In genomic region chr14:47621901-47622300, GRCm38 (mm10) we compare ENCODE assay signal across 21 mouse cellular contexts.
"Had no signal": no experiment of that assay in that cellular context is flagged by ENCODE, and none has a peak within 500 bp of the region (broad histone marks: within the 10 kb centered on the region; RNA-seq: fewer than 3 reads in every experiment).

No protein-coding gene starts in this region.

- H3K4me3 ChIP-seq: lung, embryonic 15.5 days; megakaryocyte, embryonic 14.5 days; midbrain, embryonic 13.5 days; myocyte; neural tube, embryonic 13.5 days; neural tube, embryonic 15.5 days; stomach, embryonic 15.5 days had no signal

- DNase-seq: liver, postnatal 0 days; lung, adult 2 months; lung, postnatal 14 days; lung, postnatal 36 days; retina, postnatal 1 day; right cerebral cortex, adult 18-20 months; thymus, adult 2 months; thymus, postnatal 25 days; thymus, postnatal 4 days had no signal

- H3K4me1 ChIP-seq: lung, embryonic 15.5 days; midbrain, embryonic 13.5 days; neural tube, embryonic 13.5 days; neural tube, embryonic 15.5 days; stomach, embryonic 15.5 days had no signal

- H3K27ac ChIP-seq: lung, embryonic 15.5 days; macrophage; midbrain, embryonic 13.5 days; neural tube, embryonic 13.5 days; neural tube, embryonic 15.5 days; stomach, embryonic 15.5 days; stomach, postnatal 0 days had no signal

- H3K4me2 ChIP-seq: lung, embryonic 15.5 days; midbrain, embryonic 11.5 days; midbrain, embryonic 13.5 days; neural tube, embryonic 13.5 days; neural tube, embryonic 15.5 days; stomach, embryonic 15.5 days had no signal

- H3K27me3 ChIP-seq: lung, embryonic 15.5 days; midbrain, embryonic 13.5 days; neural tube, embryonic 13.5 days; neural tube, embryonic 15.5 days; stomach, embryonic 15.5 days had no signal

- H3K9me3 ChIP-seq: lung, embryonic 15.5 days; megakaryocyte, embryonic 14.5 days; midbrain, embryonic 13.5 days; neural tube, embryonic 13.5 days; neural tube, embryonic 15.5 days; stomach, embryonic 15.5 days had no signal

- H3K36me3 ChIP-seq: lung, embryonic 15.5 days; midbrain, embryonic 13.5 days; neural tube, embryonic 13.5 days; neural tube, embryonic 15.5 days; stomach, embryonic 15.5 days had no signal

- H3K9ac ChIP-seq: liver, postnatal 0 days; lung, embryonic 15.5 days; midbrain, embryonic 13.5 days; neural tube, embryonic 13.5 days; neural tube, embryonic 15.5 days; stomach, embryonic 15.5 days had no signal

- ATAC-seq: liver, postnatal 0 days; lung, postnatal 0 days; midbrain, embryonic 13.5 days; midbrain, embryonic 16.5 days had no signal
